Mouse (Mus musculus): ENCODE measurements around the gene Elobl. TPM values are rescaled to one million over a fixed set of nuclear protein-coding genes. Genes with fewer than 3 reads are reported as not detected.
"Not testable (repeated sequence)": the region's sequence is repeated elsewhere in the genome, so short reads cannot be mapped to it uniquely, and the experiment has no call there.

The Elobl gene
- polyA plus RNA-seq, 1 experiment = not detected

- TF ChIP-seq CTCF (IDR thresholded peaks at IDR 0.05; ENCODE audit: low read depth, low read length) (no peak), POLR2A (IDR thresholded peaks at IDR 0.05; ENCODE audit: borderline replicate concordance, low read depth, low read length) (no peak)
- H3K27ac ChIP-seq (ENCODE audit: insufficient read depth, low read depth, low read length) = peak overlapping the region; percentile 16; the same call in 1 of the 2 replicates
- peak overlapping the region; percentile 63 for H3K4me3 ChIP-seq (ENCODE audit: insufficient read depth, low read length)
- peaks cover 33% of the 10 kb centered on the region for H3K4me1 ChIP-seq (ENCODE audit: control insufficient read depth, insufficient read depth, low read length)
These were observed 35.3 kb upstream of the Elobl start for GRCm38 (mm10) chr11:89002068-89002467.

- peak overlapping the region; percentile 47 for H3K27ac ChIP-seq (ENCODE audit: insufficient read depth, low read depth, low read length)
- no peak for TF ChIP-seq POLR2A (IDR thresholded peaks at IDR 0.05; ENCODE audit: borderline replicate concordance, low read depth, low read length)
- peaks cover 35% of the 10 kb centered on the region for H3K4me1 ChIP-seq (ENCODE audit: control insufficient read depth, insufficient read depth, low read length)
- peak overlapping the region; percentile 96 for H3K4me3 ChIP-seq (ENCODE audit: insufficient read depth, low read length)
These were observed 34.8 kb upstream of the Elobl start for GRCm38 (mm10) chr11:89001569-89001968.

DNA sequence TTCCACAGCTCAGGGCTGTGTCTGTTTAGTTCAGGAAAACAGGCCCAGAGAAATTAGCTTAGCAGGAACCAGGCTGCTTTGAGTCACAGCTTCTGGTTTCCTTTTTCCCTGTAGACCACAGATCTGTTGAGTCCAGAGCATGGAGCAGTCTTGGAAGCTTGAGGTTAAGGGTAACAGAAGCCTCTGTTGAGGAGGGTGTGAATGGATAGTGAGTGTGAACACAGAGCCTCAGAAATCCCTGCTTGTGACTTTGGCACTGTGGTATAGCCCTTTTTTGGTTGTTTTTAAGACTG lies 33.7 kb upstream of the Elobl start:
- TF ChIP-seq POLR2A (IDR thresholded peaks at IDR 0.05; ENCODE audit: borderline replicate concordance, low read depth, low read length) (no peak), CTCF (IDR thresholded peaks at IDR 0.05; ENCODE audit: low read depth, low read length) (no peak)
- H3K27ac ChIP-seq (ENCODE audit: insufficient read depth, low read depth, low read length) = peak overlapping the region; percentile 77
- H3K4me1 ChIP-seq (ENCODE audit: control insufficient read depth, insufficient read depth, low read length) = peaks cover 43% of the 10 kb centered on the region
- H3K4me3 ChIP-seq (ENCODE audit: insufficient read depth, low read length) = peak overlapping the region; percentile 96

DNA sequence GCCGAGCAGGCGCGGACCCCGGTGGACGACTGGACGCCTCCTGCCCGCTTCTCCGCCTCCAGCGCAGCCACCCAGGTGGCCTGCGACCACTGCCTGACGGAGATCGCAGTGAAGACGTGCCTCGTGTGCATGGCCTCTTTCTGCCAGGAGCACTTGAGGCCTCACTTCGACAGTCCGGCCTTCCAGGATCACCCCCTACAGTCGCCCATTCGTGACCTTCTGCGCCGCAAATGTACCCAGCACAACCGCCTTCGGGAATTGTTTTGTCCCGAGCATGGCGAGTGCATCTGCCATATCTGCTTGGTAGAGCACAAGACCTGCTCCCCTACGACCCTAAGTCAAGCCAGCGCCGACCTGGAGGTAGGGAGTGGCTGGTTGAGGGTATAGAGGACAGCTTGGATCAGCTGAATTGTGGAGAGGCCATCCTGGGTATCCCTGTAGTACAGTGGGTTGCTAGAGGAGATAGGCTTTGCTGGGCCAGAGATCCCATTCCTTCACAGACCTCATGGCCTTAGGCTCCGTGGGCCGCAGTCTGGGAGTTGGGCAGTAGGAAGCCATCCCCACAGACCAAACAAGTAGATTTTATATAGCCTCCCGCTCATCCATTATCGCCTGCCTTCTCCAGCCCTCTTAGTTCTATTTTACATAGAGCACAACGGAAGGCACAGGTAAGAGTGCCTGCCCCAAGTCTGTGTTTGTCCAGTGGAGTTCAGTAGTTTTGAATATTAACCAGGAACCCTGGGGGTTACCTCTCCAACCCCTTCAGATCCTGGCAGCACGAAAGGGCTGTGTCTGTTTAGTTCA lies 33.2 kb upstream of the Elobl start:
- Histone ChIP-seq H3K4me1 (ENCODE audit: control insufficient read depth, insufficient read depth, low read length) (peaks cover 43% of the 10 kb centered on the region), H3K27ac (ENCODE audit: insufficient read depth, low read depth, low read length) (peak overlapping the region; percentile 77), H3K4me3 (ENCODE audit: insufficient read depth, low read length) (peak overlapping the region; percentile 96)
- no peak for TF ChIP-seq CTCF (IDR thresholded peaks at IDR 0.05; ENCODE audit: low read depth, low read length)
- TF ChIP-seq POLR2A (IDR thresholded peaks at IDR 0.05; ENCODE audit: borderline replicate concordance, low read depth, low read length) = no peak

DNA sequence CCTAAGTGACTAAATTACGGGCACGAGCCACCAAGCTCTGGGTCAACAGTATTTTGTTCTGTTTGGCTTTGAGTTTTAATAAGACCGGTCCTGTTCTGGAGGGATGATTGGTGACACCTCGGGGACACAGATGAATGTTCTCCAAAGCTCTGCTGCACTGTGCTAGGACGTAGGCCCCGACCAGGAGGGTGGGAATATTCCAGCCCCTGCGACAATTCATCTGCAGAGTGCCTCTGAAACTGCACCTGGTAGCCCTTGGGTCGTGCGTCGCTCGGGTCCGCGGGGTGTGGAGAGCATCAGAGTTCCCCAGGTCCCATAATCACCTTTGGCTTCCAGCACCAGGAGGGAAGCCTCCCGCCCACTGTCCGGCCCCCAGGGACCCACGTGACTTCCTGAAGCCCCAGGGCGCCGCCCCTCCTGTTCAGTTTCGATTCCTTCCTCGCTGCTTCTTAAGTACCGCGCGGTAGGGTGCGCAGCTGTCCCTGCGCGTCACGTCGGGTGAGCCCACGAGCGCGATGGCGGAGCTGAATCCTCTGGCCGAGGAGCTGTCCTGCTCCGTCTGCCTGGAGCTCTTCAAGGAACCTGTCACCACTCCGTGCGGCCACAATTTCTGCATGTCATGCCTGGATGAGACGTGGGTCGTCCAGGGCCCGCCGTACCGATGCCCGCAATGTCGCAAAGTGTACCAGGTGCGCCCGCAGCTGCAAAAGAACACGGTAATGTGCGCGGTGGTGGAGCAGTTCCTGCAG lies 32.4 kb upstream of the Elobl start, which contains the start of gene Trim25:
Gene Trim25, plus strand, starts transcription at position 403 of the 749 bp plus-strand sequence.
- Histone ChIP-seq H3K4me3 (ENCODE audit: insufficient read depth, low read length) (peak within 1 kb of the TSS; percentile 96), H3K4me1 (ENCODE audit: control insufficient read depth, insufficient read depth, low read length) (peaks cover 46% of the 10 kb centered on the region), H3K27ac (ENCODE audit: insufficient read depth, low read depth, low read length) (peak within 1 kb of the TSS; percentile 84)
- TF ChIP-seq CTCF (IDR thresholded peaks at IDR 0.05; ENCODE audit: low read depth, low read length) (no peak), POLR2A (IDR thresholded peaks at IDR 0.05; ENCODE audit: borderline replicate concordance, low read depth, low read length) (peak; percentile 90)

GRCm38 (mm10) chr11:88998406-88998805 lies 31.7 kb upstream of the Elobl start:
- Histone ChIP-seq H3K4me3 (ENCODE audit: insufficient read depth, low read length) (peak overlapping the region; percentile 96; the same call in 1 of the 2 replicates), H3K4me1 (ENCODE audit: control insufficient read depth, insufficient read depth, low read length) (peaks cover 43% of the 10 kb centered on the region), H3K27ac (ENCODE audit: insufficient read depth, low read depth, low read length) (peak overlapping the region; percentile 84)
- no peak for TF ChIP-seq CTCF (IDR thresholded peaks at IDR 0.05; ENCODE audit: low read depth, low read length)

DNA sequence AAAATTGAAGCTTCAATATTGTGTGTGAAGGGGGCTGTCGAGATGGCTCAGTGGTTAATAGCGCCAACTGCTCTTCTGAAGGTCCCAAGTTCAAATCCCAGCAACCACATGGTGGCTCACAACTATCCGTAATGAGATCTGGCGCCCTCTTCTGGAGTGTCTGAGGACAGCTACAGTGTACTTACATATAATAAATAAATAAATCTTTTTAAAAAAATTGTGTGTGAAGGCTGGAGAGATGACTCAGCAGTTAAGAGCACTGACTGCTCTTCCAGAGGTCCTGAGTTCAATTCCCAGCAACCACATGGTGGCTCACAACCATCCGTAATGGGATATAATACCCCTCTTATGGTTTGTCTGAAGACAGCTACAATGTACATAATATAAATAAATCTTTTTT lies 30.6 kb upstream of the Elobl start:
- TF ChIP-seq CTCF (IDR thresholded peaks at IDR 0.05; ENCODE audit: low read depth, low read length) = 0 out of 2 replicates have a peak, but pooled peaks have one; percentile 23
- not testable (repeated sequence) for H3K27ac ChIP-seq (ENCODE audit: insufficient read depth, low read depth, low read length); H3K4me3 ChIP-seq (ENCODE audit: insufficient read depth, low read length)
- peaks cover 36% of the 10 kb centered on the region for H3K4me1 ChIP-seq (ENCODE audit: control insufficient read depth, insufficient read depth, low read length)

DNA sequence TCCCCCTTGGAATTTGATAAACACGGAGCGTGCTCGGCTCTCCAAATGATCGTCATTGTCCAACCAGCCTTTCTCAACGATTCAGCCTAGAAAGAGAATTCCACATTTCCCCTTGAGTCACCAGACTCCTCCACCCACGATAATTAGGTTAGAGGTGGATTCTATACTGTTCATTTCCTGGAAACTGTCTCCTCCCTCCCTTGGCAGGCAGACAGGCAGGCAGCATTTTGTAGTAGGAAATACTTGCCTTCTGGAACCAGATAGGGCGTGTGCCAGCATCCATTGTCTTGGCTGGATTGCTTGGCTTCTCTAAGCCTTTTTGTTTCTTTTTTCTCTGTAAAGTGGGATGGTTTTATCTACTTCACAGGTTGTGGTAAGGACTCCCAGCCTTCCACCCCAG lies 29.7 kb upstream of the Elobl start:
- Histone ChIP-seq H3K27ac (ENCODE audit: insufficient read depth, low read depth, low read length) (peak overlapping the region; percentile 25), H3K4me1 (ENCODE audit: control insufficient read depth, insufficient read depth, low read length) (peaks cover 34% of the 10 kb centered on the region), H3K4me3 (ENCODE audit: insufficient read depth, low read length) (no peak overlapping the region)
- TF ChIP-seq CTCF (IDR thresholded peaks at IDR 0.05; ENCODE audit: low read depth, low read length) (no peak), POLR2A (IDR thresholded peaks at IDR 0.05; ENCODE audit: borderline replicate concordance, low read depth, low read length) (no peak)

- TF ChIP-seq CTCF (IDR thresholded peaks at IDR 0.05; ENCODE audit: low read depth, low read length) (no peak), POLR2A (IDR thresholded peaks at IDR 0.05; ENCODE audit: borderline replicate concordance, low read depth, low read length) (no peak)
- Histone ChIP-seq H3K27ac (ENCODE audit: insufficient read depth, low read depth, low read length) (peak overlapping the region; percentile 28; the same call in 1 of the 2 replicates), H3K4me1 (ENCODE audit: control insufficient read depth, insufficient read depth, low read length) (peaks cover 34% of the 10 kb centered on the region), H3K4me3 (ENCODE audit: insufficient read depth, low read length) (no peak overlapping the region)
These were observed 28.9 kb upstream of the Elobl start for GRCm38 (mm10) chr11:88995616-88996015.

- no peak for TF ChIP-seq POLR2A (IDR thresholded peaks at IDR 0.05; ENCODE audit: borderline replicate concordance, low read depth, low read length)
- TF ChIP-seq CTCF (IDR thresholded peaks at IDR 0.05; ENCODE audit: low read depth, low read length) = no peak
- H3K27ac ChIP-seq (ENCODE audit: insufficient read depth, low read depth, low read length) = peak overlapping the region; percentile 86
- no peak overlapping the region for H3K4me3 ChIP-seq (ENCODE audit: insufficient read depth, low read length)
- H3K4me1 ChIP-seq (ENCODE audit: control insufficient read depth, insufficient read depth, low read length) = peaks cover 34% of the 10 kb centered on the region
These were observed 27.8 kb upstream of the Elobl start for GRCm38 (mm10) chr11:88994492-88994891.
